Mouse (Mus musculus) erythroblast, adult 5-6 weeks (primary cell): ENCODE results near the gene Kcnh1. TPM values are rescaled to one million over a fixed set of nuclear protein-coding genes. Genes with fewer than 3 reads are reported as not detected.

ENCODE experiments used
- ATAC-seq: replicated peaks from 2 replicates; pipeline ENCODE4 v1.8.0; 2016; ENCODE audit warnings: moderate number of reproducible peaks, mild to moderate bottlenecking, moderate TSS enrichment, inconsistent platforms; ENCODE audit not compliant: poor library complexity, low FRiP score, severe bottlenecking
- total RNA-seq, 2 experiments: library from RNA; stranded (forward) in 1 of 2; stranded (reverse) in 1 of 2; fragments of 150-400 nt in 1 of 2; fragments of 200-764, 138-1000 nt in 1 of 2; gene quantifications; 2 replicates each; pipeline versions ENCODE4 v1.2.3 to v1.2.4; 2015 to 2017; ENCODE audit warnings: low replicate concordance in 2 of 2

Kcnh1 gene
- total RNA-seq, 2 experiments from 2014 or later = not detected

DNA sequence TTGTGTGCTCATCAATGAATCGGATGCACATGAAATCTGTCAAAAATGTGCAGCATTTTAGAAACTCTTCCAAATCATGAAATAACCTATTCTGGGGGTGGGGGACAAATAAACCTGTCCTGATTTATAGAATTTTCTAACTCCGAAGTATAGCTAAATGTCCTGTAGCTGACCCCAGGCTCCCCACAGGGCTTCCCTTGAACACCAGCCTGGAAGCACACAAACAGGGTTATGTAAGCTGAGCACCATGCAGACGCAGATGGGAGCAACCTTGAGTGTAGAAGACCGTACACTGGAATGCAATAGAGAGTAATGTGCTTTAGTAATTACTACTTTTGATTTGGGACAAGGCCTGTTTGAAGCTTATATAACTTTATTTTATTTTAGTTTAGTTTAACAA is 122.4 kb downstream of the Kcnh1 start:
- ATAC-seq = no peak

DNA sequence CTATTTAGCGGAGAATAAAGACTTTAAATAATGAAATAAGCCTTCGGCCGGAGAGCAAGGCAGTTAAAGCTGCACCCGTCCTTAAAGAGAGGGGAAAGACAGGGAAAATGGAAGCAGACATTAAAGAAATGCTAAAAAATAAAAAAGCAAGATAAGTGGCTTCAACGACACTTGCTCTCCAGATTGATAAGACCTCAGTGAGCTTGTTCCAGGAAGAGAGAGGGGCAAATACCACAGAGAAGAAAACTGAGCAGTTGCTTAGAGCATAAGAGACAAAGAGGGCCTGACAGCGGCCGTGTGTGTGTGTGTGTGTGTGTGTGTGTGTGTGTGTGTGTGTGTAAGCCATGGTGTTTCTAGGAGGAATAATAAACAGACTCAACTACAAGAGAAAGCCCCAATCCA is 123.0 kb downstream of the Kcnh1 start:
- no peak for ATAC-seq

- ATAC-seq = no peak
These were observed 123.5 kb downstream of the Kcnh1 start for GRCm38 (mm10) chr1:192314044-192314443.

DNA sequence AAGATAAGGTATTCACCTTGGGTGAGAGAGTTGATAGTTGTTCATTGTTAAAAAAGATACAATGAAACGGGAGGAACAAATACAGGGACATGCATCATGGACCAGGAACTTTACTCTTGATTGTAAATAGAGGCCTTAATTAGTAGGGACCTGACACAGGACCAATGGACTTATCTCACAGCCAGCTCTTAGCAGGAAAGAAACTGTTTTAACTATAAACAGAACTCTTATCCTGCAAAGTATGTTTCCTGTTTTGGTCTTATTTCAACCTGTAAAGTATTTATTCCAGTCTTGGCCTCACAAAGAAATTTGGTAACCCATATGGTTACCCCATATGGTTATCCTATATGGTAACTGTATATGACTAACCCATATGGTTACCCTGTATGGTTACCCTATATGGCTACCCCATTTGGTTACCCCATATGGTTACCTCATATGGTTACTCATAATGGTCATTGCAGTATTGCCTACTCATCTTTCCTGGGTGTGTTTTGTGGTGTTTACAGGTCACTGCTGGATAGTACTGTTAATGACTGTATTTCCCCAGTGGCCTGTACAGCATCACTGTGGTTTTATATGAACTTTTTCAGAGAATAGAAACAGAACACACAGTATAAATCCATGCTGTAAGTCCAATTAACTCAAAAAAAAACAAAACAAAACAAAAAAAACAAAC is 125.0 kb downstream of the Kcnh1 start:
- ATAC-seq = no peak

DNA sequence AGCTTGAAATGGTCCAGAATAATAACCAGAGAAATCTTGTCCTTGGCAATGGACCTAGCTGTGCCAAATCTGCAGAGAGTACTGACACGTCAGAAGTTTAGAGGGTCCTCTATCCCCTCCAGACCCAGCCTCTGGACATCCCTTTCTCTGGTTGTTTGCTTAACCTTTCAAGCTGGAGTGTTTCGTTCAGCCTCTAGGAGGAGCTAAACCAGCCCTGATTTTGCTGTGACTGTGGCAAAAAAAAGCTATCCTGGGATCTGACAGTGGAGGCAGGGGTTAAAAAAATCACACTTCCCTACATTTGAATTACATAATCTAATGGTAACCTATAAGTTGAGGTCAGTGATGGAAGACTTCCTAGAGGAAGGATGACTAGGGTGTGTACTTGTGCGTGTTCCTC is 133.6 kb downstream of the Kcnh1 start:
- no peak for ATAC-seq

DNA sequence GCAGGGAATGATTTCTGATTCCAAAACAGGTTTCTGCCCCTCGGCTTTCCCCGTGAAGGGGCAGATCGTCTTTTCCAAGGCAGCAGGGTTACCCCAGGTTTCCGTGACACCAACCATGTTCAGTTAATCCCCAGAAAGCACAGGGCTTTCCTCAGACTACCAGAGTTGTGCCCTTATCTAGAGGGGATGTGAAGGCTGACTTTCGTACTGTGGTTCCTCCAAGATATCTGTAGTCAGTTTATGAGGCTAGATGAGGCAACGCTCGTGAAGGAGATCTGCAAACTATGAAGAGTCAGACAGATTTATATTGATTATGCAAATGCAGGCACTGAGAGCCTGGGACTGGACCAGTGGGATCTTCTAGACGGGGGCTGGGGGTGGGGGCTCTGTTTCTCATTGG is 136.5 kb downstream of the Kcnh1 start:
- no peak for ATAC-seq

- ATAC-seq = no peak
These were observed 140.6 kb downstream of the Kcnh1 start for GRCm38 (mm10) chr1:192331207-192331606.

GRCm38 (mm10) chr1:192336029-192336428 is 145.5 kb downstream of the Kcnh1 start:
- ATAC-seq = no peak

- no peak for ATAC-seq
These were observed 148.9 kb downstream of the Kcnh1 start for GRCm38 (mm10) chr1:192339361-192340077.

- ATAC-seq = no peak
These were observed 151.2 kb downstream of the Kcnh1 start for GRCm38 (mm10) chr1:192341774-192342173.

DNA sequence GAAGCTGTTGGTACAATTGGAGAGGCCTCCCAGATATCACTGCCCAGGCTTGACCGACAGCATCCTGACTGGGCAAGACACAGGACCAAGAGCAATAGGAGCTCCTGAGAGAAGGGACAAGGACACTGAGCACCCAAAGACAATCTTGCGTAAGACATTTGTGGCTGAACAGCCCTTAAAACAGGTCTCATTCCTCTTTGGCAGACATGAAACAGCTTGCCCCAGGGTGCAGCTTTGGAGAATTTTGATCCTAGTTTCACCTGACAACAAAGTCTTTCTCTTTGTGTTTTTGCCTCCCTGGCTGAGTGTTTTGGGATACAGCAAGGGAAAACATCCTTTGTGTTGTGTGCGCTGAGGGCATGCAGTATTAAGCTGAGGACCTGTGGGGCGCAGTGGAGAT is 153.4 kb downstream of the Kcnh1 start:
- no peak for ATAC-seq

DNA sequence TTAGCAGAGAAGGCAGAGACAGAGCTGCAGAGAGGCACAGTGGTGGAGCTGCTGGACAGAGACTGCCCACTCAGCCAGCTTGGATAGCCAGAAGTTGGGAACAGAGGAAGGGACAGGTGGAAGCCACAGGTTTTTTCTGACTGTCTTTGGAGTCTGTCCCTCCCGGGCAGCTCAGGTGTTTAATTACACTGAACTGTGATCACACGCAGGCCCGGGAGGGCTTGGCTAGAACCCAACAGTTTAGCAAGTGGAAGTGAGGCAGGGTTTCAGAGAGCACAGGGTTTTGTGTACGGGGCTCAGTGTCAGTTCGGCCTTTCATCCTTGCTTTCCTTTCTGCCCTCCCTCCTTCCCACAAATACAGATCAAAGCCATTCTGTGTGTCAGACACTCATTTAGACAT is 156.8 kb downstream of the Kcnh1 start:
- no peak for ATAC-seq

DNA sequence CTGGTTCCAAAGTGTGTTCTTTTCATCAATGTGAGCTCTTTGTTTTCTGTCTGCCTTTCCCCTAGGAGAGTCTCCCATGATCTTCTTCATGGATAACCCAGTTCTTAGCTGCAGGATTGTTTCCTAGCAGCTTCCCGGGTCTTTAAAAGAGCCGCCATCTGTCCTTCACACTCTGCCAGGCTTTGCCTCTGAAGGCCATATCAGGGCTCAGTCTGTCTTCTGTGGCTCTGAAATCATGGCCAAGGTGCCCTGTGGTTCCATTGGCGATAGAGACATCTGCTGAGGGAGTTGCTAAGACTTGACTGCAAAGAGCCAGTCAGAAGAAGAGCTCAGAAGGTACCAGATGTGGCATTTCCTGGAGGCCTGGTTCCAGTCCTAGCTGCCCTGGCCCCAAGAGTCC is 165.7 kb downstream of the Kcnh1 start:
- no peak for ATAC-seq

DNA sequence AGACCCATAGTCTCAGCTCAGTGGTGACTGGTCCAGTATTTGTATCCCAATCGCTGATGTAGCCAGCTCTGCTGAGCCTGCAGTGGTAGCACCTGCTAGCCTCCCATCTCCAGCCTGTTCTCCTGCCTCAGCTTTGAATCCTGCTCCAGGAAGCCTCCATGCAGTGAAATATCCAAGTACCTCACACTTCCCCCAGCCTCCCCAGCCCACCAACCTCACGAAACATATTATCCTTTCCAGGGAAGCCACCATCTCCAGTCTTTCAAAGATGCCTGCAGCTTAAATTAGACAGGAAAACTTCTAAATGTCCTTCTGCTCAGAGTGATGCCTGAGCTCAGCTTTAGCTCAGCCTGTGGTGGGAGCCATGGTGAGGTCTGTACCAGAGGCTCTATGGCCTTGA is 168.6 kb downstream of the Kcnh1 start:
- no peak for ATAC-seq

DNA sequence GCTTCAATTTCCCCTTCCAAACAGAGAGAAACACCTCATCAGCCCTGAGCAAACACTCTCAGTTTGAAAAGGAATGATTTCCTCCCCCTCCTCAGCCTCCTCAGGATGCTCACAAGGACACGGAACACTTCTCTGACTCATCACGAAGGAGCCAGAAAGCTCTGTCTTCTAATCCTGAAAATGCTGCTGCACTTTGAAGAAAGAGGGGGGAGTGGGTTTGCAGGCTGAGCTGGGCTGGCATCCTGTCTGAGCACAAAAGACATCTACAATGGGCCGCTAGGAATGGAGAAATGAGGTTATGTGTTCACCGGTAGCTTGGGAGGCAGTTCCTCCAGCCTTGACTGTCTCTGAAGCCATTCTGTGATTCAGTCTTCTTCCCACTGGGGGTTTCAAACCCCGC is 177.8 kb downstream of the Kcnh1 start:
- ATAC-seq = no peak

DNA sequence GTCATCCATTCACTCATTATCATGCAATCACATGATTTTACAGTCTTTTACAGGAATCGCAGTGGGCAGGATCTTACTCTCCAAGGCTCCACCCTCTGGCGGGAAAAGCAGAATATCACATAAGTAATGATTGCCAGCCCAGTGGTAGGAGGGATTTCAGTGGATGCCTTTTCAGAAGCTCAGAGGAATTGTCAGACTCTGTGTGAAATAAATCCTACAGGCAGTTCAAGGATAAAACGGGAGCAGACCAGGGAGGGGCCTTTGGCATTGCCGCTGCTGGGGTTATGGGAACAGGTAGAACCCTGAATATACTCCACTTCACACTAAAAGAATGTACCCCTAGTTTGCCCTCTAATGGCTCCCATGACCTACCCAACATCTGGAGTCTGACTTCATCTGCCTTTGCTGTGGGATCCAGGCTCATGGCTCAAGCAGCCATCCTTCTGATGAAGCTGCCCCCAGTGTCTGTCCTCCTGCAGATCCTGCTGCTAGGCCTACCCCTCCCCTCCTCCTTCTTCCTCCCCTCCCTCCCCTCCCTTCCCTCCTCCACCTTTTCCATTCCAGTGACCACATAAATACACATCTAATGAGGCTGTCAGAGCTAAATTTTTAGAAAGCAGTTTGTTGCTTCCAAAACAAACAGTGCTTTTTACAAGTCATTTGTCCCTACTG is 181.5 kb downstream of the Kcnh1 start:
- ATAC-seq = no peak

DNA sequence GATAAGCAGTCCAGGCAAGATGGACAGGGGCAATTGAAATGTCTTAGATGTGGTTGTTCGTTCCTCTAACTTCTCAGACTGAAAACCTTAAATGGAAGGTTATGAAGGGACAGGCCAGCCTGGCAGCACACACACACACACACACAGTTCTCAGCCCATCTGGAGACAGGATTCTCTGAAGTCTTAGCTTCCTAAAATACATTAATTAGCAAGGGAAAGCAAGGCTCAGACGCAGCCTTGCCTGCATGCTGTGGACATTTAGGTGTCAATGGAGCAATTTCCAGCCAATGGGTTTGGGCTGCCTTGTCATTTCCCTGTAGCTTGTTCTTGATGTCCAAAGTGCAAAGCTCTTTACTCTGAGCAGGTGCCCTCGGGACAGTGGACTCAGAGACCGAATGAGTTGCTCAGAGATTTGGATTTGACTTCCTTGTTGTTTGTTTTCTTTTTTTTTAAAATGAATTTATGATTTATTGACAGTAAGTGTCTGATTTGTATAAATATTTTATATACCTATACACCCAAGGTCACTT is 188.0 kb downstream of the Kcnh1 start:
- ATAC-seq = no peak

- ATAC-seq = no peak
These were observed 190.0 kb downstream of the Kcnh1 start for GRCm38 (mm10) chr1:192380596-192381041.

DNA sequence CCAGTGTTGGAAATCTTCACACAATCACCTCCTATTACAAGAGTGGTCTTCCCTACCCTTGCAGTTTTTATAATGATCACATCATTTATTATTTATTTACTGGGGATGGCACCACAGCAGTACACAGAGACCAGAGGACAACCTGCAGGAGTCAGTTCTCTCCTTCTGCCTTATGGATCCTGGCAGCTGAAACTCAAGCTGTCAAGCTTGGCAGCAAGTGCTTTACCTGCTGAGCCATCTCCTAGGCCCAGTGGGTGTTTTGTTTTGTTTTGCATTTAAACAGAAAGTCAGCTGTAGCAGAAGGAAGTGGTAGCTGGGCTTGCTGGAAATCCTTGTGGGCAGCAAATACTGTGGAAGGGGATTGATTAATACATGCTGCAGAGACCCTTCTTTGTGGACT is 197.1 kb downstream of the Kcnh1 start:
- ATAC-seq = no peak

- ATAC-seq = no peak
These were observed 200.5 kb downstream of the Kcnh1 start for GRCm38 (mm10) chr1:192391041-192391440.

DNA sequence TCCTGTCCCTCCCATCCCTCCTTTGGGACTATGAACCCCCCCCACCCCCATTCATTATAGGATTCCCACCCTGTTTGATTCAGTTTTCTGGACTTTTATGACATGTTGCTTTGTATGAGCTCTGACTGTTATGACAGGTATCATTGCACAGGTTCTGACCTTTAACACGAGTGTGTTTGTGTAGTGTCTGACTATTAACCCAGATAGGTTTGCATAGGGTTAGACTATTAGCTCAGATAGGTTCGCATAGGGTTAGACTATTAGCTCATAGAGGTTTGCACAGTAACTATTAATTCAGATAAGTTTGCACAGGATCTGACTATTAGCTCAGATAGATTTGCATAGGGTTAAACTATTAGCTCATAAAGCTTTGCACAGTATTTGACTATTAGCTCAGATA is 201.7 kb downstream of the Kcnh1 start:
- no peak for ATAC-seq
